ENCODE assay signal across 18 mouse cellular contexts in the genomic region with DNA sequence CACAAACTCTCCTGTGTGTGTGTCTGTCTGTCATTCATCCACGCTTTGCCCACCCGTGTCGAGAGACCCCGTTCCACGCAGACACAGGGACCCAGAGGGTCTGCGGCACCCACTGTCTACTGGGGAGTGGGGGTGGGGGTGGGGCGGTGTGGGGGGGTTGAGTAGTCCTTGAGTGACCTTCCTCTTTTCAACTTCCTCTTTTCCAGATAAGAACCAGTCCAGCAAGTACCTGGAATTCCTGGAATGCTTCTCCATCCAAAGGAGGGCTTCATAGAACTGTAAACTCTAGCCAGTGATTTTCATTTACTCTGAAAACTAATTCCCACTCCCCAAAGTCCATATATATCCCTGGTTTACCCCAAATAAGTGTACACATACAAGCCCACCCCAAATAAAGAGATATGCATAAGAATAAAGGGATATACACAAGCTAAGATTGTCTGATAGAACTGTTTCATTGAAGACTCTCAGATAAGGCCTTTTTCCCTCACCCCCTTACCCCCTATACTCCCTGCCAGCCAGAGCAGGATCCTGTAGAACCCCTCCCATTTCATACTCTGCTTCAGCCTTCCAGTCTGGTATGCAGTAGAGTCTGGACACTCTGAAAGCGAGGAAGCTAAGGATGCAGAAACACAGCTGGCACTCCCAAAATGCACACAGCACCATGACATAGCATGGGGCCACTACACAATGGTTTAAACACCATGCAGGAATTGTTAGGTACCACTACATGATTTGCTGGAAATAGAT.
DNase-seq lines count a peak whose midpoint lies in the region; ATAC-seq lines count a peak whose summit lies in the region.
"Had no signal": no experiment of that assay in that cellular context is flagged by ENCODE, and none has a peak within 500 bp of the region (broad histone marks: within the 10 kb centered on the region; RNA-seq: fewer than 3 reads in every experiment).

No protein-coding gene starts in this region.

- DNase-seq in kidney, postnatal 4 days = no peak
- peak; percentile 93 for DNase-seq in R1 (ENCODE audit: low read depth, low spot score)
- DNase-seq in urinary bladder, adult 2 months (ENCODE audit: low spot score) = no peak
- DNase-seq: cerebellum, adult 18-20 months; cerebellum, postnatal 36 days; gastrocnemius, adult 2 months; heart, postnatal 10 days; right cerebral cortex, postnatal 4 days had no signal

- no peaks in the 10 kb centered on the region for H3K27me3 ChIP-seq in kidney, embryonic 16.5 days (ENCODE audit: insufficient read depth, low read length)
- no peaks in the 10 kb centered on the region for H3K27me3 ChIP-seq in lung, embryonic 16.5 days (ENCODE audit: control insufficient read depth, insufficient read depth, low read depth, low read length)
- no peaks in the 10 kb centered on the region for H3K27me3 ChIP-seq in hindbrain, embryonic 13.5 days

- ATAC-seq in kidney, embryonic 16.5 days (ENCODE audit: low FRiP score, low TSS enrichment) = peak; percentile 63; the same call in 1 of the 2 replicates
- peak; percentile 93 for ATAC-seq in lung, embryonic 16.5 days (ENCODE audit: low read depth)
- 0 out of 2 replicates have a peak, but pooled peaks have one; percentile 16 for ATAC-seq in neutrophil, adult 5-6 weeks (ENCODE audit: extremely low read depth, insufficient number of reproducible peaks, low FRiP score, poor library complexity, severe bottlenecking)
- no peak for ATAC-seq in hindbrain, embryonic 13.5 days (ENCODE audit: low FRiP score)
- ATAC-seq: intestine, embryonic 16.5 days had no signal

- H3K4me1 ChIP-seq in kidney, embryonic 16.5 days (ENCODE audit: insufficient read depth, low read length) = no peaks in the 10 kb centered on the region
- peaks cover 7% of the 10 kb centered on the region; the same call in 1 of the 2 replicates for H3K4me1 ChIP-seq in lung, embryonic 16.5 days (replicated peaks; ENCODE audit: control insufficient read depth, insufficient read depth, low read length)
- no peaks in the 10 kb centered on the region for H3K4me1 ChIP-seq in hindbrain, embryonic 13.5 days (replicated peaks)
- H3K4me1 ChIP-seq: forebrain, embryonic 10.5 days had no signal

- H3K36me3 ChIP-seq in kidney, embryonic 16.5 days (ENCODE audit: insufficient read depth, low read length) = no peaks in the 10 kb centered on the region
- H3K36me3 ChIP-seq in lung, embryonic 16.5 days (ENCODE audit: control insufficient read depth, insufficient read depth, low read length) = no peaks in the 10 kb centered on the region
- no peaks in the 10 kb centered on the region for H3K36me3 ChIP-seq in hindbrain, embryonic 13.5 days
- H3K36me3 ChIP-seq: forebrain, embryonic 10.5 days; heart, embryonic 10.5 days had no signal

- H3K9ac ChIP-seq in kidney, embryonic 16.5 days (replicated peaks; ENCODE audit: low read length) = no peak overlapping the region
- no peak overlapping the region for H3K9ac ChIP-seq in lung, embryonic 16.5 days (ENCODE audit: low read length)
- H3K9ac ChIP-seq in hindbrain, embryonic 13.5 days = no peak overlapping the region
- H3K9ac ChIP-seq: hindbrain, embryonic 14.5 days had no signal

- H3K9me3 ChIP-seq in kidney, embryonic 16.5 days (ENCODE audit: low read length) = no peaks in the 10 kb centered on the region
- no peaks in the 10 kb centered on the region for H3K9me3 ChIP-seq in lung, embryonic 16.5 days (ENCODE audit: control insufficient read depth, low read length)
- no peaks in the 10 kb centered on the region for H3K9me3 ChIP-seq in hindbrain, embryonic 13.5 days
- H3K9me3 ChIP-seq: forebrain, embryonic 10.5 days; heart, embryonic 10.5 days had no signal

- H3K4me3 ChIP-seq in kidney, embryonic 16.5 days (ENCODE audit: low read length) = no peak overlapping the region
- H3K4me3 ChIP-seq in lung, embryonic 16.5 days (ENCODE audit: low read length) = no peak overlapping the region
- H3K4me3 ChIP-seq in hindbrain, embryonic 13.5 days = no peak overlapping the region
- H3K4me3 ChIP-seq: forebrain, embryonic 10.5 days; gastrocnemius, adult 2 months; heart, embryonic 10.5 days; layer of hippocampus, adult 2 months had no signal

- no peak overlapping the region for H3K4me2 ChIP-seq in kidney, embryonic 16.5 days (replicated peaks; ENCODE audit: low read depth, low read length)
- no peak overlapping the region for H3K4me2 ChIP-seq in lung, embryonic 16.5 days (ENCODE audit: low read depth, low read length)
- no peak overlapping the region for H3K4me2 ChIP-seq in hindbrain, embryonic 13.5 days
- H3K4me2 ChIP-seq: hindbrain, embryonic 14.5 days had no signal

- 79% methylated on average over 7 of the region's 8 CpGs for WGBS in kidney, embryonic 16.5 days
- WGBS in lung, embryonic 16.5 days = 55% methylated on average over 8 of the region's 8 CpGs
- WGBS in hindbrain, embryonic 13.5 days = 92% methylated on average over 8 of the region's 8 CpGs

- H3K27ac ChIP-seq in kidney, embryonic 16.5 days (ENCODE audit: low read length) = no peak overlapping the region
- peak overlapping the region; percentile 88 for H3K27ac ChIP-seq in lung, embryonic 16.5 days (ENCODE audit: low read length)
- H3K27ac ChIP-seq in hindbrain, embryonic 13.5 days = no peak overlapping the region
- H3K27ac ChIP-seq: forebrain, embryonic 10.5 days; gastrocnemius, adult 2 months; heart, embryonic 10.5 days; hindbrain, embryonic 14.5 days; layer of hippocampus, adult 2 months; stomach, postnatal 0 days had no signal
